Mouse (Mus musculus): ENCODE measurements at regions not wholly inside any gene's neighbourhood (a gene's known extent, or its start where the extent isn't known, plus 50 kb on each side); places are given as distances from the start of the nearest gene placed in this dataset.

DNA sequence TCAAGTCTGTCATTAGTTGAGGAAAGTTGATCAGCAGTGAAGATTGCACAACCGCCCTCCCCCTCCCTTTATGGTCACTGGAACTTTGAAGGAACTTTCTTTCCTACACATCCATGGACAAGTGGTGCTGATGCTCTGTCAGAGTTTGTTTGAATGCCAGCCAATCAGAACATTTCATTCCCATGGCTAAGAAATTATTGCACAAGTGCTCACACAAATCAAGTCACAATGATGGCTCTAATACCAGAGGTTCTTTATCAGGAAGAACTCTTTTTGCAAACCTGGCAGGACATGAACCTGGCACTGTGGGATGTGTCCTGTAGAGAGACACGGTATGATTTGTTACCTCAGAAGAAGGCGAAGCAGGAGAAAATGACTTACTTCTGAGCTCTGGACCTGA, 54.3 kb upstream of the Spry2 start:
- no peak for DNase-seq (ENCODE audit: low spot score in 2 of 2)

DNA sequence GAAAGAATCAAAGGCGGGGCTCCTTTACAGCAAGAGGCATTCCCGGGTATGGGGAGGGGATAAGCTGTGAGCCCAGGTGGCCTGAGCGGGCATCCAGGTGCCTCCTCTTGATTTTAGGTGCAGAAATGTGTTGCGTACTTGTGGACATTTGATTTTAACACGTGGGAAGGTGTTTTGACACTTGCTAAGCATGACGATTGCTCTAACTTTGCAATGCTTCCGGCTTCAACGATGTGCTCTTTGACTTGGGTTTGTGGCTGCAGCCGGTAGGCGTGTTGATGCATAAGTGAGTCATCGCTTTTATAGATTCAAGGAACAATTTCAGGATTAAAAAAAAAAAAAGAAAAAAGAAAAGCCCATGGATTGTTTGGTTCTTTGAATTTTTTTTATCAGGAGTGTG, 58.5 kb upstream of the Spry2 start:
- no peak for DNase-seq (ENCODE audit: low spot score in 2 of 2)

DNA sequence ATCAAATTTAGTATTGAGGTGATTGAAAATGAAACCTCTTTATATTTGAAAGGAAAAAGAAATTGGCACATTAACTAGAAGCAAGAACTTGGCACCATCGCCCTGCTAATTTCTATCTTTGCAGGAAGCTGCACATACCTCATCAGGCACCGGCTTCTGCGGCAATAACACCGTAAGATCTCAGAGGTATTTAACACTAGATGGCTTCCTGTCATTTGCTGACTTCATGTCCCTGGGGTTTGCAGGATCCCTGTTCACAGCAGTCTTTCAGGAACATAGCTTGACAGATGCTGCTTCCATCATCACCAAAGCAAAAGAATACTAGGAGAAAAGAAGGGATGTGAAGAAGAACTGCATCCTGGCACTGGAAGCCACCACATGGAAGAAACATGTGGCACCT, 60.2 kb upstream of the Spry2 start:
- DNase-seq (ENCODE audit: low spot score in 2 of 2), result no peak

DNA sequence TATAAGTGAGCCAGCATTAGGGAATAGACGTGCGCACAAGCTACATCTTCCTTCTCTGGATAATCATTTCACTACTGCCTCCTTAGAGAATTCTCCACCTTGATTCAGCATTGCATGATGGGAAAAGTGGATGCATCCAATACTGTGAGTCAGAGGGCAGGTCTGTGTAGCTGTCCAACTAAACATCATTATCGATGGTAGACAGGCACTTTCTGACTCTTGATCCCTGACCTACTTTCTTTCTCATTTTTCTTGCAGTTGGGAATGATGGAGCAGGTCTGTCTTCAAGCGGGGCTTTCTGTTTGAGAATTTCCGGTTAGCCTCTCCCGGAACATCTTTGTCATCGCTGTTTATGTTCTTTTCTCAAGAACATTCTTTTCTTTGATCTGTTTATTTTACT, 61.4 kb upstream of the Spry2 start:
- no peak for DNase-seq (ENCODE audit: low spot score in 2 of 2)

DNA sequence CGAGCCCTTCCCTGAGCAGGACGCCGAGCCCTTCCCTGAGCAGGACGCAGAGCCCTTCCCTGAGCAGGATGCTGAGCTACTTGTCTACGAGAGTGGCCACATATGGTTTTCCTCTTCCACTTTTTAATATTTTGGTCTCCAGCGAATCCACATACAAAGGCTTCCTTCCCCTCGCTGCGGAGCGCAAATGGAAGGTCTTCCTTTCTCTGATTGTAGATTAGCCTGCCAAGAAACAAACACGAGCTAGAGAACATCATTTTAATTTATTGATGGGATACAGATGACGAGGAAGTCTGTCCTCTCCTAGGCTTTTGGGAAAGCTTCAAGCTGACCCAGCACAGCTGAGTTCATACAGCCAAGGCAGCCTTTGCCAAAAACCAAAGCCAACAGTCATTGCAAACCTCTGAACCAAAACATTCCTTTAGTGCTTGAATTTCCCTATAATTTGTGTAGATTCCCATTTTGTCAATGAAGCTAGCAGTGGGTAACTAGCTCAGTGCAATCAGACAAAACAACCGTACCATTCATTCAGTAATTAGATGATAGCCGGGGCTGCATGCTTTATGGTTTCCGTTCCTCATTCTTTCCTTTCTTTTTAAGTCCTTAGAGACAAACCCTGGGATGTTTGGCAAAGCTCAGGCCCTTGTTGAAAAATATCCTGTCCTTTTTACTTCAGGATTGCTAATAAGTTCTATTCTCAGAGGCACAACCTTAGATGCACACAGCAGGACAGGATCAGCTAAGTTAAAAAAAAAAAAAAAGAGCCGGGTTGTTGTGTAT, 83.1 kb upstream of the Spry2 start:
- DNase-seq (ENCODE audit: low spot score in 2 of 2), result no peak

DNA sequence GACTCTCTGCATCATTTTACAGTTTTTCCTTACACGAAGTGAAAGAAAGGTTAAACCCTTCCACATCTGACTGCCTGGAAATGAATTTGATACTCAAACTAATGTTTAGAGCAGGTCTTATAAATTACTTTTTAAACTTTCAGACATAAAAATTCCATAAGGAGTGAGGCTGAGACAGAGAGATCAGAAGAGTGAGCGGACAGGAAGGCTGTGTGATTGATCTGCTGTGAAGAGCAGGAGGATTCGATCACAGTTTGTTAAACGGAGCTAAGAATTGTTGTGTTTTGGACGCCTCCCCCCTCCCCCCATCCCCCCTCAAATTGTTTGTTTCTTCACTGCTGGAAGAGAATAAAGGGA, 83.7 kb upstream of the Spry2 start:
- DNase-seq (ENCODE audit: low spot score in 2 of 2), result no peak

DNA sequence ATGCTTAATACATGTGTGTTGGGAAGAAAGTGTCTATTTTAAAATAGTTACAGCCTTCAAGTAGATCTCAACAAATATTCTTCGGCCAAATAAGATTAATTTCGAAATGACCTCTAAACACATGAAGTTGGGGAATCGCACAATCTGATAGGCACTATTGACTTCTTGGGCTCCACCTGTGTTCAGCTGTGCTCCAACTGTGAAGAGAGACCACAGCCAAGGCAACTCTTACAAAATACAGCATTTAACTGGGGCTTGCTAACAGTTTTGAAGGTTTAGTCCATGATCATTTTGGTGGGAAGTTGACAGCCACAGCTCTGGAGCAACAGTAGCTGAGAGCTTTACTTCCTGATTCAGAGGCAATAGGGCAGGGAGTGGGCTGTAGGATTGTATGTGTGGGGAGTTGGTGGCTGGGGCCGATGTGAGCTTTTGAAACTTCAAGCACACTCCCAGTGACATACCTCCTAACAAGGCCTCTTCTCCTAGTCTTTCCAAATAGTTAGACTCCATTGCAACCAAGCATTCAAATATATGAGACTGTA, 90.8 kb upstream of the Spry2 start:
- no peak for DNase-seq (ENCODE audit: low spot score in 2 of 2)

DNA sequence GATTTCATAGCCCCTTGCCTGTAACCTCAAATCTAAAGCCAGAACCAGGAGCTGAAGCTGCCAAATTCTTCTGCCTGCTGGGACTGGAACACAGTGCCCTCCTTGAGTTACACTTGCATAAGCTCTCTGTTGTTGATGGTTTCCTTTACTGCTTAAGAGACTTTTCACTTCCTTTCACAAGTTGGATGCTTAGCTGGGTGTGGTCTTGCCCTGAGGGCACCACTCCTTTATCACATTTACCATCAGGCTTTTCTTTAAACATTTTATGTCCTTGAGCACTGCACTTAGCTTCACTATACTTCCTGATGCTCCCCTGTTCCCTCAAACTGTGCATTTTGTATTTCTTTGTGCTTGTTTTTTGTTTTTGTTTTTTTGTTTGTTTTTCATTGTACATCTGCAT, 92.1 kb upstream of the Spry2 start:
- DNase-seq (ENCODE audit: low spot score in 2 of 2), result no peak

DNA sequence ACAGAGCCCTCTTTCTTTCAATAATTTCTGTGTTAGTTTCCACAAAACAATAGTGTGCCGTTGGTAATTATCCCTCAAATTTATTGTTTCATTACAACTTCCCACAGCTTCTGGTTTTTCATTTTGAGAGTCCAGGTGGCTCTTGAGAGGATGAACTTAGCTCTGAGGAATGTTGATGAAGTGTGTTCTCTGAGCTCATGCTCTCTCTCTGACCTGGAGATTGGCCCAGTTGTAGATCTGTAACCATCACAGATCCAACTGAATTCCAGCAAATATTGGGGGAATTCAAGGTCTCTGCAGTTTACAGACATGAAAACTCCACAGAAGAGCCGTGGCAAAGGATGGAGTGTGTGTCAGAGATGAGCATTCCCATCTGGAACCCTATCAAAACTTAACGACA, 96.5 kb upstream of the Spry2 start:
- no peak for DNase-seq (ENCODE audit: low spot score in 2 of 2)

DNA sequence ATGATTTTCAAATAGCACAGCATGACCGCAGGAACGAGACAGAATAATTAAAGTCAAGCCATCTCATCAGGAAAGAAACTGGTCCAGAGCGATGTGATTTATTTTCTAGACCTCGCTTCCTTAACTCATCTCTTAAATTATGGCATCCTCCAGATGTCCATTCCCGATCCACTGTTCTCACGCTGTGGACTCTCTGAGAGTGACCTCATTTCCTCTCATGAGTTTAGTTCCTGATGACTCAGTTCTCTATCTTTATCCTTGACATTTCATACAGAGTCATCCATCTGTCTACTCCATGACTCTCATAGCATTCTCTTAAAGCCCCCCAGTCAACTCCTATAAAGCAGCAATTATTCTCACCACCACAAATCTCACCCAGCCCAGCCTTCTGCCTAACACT, 103.2 kb upstream of the Spry2 start:
- no peak for DNase-seq (ENCODE audit: low spot score in 2 of 2)

DNA sequence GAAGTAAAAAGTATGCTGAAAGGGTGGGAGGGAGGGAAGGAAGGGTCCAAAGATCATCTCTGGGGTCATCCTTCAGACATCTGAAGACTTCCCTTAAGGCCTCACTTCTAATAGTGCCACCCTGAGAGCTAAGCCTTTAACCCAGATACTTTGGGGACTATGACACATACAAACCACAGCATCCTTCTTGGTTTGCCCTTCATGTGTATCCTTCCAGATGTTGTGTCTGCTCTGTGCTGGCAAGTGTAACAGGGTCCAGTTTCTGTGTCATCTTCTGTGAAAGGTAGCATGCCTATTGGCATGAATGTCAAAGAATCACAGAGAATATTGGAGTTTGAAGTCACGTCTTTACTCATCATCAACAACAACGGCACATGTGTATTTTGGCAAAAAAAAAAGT, 98.2 kb upstream of the Trim52 start:
- no peak for DNase-seq (ENCODE audit: low spot score in 2 of 2)

DNA sequence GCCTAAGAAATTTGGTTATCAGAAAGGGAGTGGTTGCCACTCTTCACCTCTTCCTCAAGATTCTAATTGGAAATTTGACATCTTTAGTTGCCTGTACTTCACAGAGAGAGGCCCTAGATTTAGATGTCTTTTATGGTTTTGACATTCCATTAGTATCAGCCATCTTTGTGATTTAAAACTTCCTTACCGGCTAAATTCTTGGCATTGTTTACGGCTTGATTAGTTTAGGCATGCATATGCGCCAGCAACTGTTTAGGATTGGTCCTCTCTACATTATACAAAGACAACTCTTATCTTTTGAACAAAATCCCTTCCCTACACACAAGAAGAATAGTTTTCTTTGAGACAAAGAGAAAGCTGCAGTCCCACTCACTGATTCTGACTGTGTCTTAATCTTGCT, 97.0 kb upstream of the Trim52 start:
- no peak for DNase-seq (ENCODE audit: low spot score in 2 of 2)

DNA sequence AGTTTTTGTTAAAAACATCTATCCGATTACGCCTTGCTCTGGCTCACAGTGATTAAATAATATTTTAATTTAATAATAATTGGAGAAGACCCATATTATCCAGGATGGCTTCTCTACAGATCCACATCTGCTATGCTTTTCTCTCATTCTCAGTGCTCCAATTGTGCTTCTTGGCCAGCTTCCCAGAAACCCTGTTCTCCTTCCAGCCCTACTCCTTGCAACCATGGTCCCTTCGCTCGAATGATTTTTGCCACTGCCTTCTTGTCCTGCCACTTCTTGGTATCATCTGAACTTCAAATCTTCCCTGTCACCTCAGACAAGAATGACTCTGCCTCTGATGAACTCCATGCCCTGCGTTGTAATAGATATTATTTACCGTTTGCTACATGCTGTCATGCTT, 95.0 kb upstream of the Trim52 start:
- DNase-seq (ENCODE audit: low spot score in 2 of 2), result no peak

DNA sequence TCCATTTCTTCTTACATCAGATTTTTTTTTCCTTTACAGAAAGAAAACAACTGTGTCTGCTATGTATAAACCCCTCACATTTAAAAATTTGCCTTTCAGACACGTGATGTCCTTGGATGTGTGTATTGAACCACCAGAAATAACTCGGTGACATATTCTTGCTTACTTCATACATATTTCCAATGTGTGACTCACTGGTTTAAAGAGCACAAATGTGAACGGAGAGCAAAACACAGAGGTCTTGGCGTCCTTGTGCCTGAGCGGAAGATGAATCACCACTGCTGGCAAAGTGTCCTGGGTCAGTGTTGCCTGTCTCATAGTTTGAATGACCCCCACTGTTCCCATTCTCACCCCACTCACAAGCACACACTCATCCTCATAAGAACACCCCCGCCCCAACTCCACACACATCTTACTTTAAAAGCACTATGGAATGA, 94.0 kb upstream of the Trim52 start:
- peak in 1 of 2 experiments; percentile 19 for DNase-seq (ENCODE audit: low spot score in 2 of 2)

DNA sequence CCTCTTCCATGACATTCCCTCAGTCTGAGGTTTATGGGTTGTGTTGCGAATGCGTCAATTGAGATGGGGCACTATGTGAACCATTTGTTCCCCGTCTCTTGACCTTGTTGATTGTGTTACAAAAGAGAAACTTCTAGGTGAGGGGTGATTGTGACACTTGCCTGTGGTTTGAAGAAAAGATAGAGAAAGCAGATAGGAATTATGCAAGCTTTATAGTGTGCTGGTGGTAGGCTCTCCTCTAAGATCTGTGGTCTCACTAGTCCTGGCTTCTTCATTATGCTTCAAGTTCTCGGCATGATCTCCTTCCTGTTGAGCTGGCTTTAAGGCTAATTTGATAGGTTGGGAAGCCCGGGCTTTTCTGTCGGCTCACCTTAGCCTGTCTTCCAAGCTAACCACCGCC, 83.2 kb upstream of the Trim52 start:
- no peak for DNase-seq (ENCODE audit: low spot score in 2 of 2)

DNA sequence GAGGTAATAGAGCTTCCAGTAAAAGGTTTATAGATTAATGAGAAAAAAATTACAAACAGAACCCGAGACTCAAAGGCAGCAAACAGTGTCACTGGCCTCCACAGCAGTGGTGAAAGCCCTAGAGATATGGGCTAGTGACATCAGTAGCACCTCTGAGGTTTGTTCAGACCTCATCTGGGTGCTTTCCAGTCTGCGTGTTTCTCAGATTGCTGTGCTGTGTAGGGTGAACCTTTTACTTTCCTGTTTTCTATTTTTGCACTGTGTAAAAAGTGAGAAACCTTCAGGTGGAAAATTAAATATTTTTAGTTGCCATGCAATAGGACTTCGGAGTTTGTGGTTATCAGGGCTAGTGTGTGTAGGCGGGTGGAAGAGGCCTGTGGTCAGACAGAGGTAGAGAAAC, 79.2 kb upstream of the Trim52 start:
- DNase-seq (ENCODE audit: low spot score in 2 of 2), result no peak

DNA sequence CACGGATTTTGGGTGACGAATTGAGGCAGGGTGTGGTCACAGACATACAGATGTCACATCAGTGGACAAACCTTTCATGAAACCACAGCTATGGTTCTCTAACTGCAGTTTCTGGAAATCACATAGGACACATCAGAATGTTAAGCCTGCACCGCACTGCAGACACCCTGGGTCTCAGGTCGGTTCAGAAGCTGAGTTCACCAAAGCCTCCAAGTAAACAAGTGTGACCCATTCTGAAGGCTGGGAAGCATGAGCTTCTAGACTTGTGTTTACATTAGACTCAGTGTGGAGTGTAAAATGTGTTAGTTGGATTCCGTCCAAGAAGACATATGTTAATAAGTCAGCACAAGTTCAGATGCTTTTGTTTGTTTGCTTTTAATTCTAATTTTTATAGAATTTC, 78.3 kb upstream of the Trim52 start:
- DNase-seq (ENCODE audit: low spot score in 2 of 2), result no peak

DNA sequence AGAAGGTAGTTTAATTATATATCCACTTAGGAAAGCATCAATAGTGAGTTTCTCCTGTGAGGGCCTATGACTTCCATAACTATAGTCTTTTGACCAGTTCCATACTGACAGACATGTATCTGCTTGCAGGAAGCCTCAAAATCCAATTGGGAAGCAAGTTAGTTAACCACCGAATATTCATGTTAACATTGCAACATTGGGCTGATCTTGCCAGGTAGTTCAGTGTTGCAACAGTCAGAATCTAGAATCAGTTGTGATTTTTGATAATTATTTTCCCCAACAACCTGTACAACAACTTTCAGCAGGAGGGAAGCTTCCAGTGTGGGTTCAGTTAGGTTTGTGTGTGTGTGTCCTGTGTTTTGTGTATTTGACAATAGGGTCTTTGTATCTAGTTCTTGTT, 74.9 kb upstream of the Trim52 start:
- no peak for DNase-seq (ENCODE audit: low spot score in 2 of 2)

DNA sequence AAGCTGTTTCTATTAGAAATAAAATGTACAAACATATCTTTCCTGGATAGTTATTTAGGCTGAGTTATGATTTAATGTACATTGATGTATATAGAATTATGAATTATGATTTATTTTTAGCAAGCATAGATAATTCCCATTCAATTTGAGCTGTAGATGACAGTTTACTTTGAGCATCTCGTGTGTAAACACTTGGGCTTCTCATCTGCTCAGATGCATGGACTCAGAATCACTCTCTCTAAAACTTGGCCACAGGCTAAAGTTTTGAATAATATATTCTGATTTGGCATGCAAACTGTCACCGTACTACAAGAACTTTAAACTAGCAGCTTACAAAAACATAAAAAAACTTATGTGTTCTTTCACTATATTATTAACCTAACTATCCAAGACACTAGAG, 72.2 kb upstream of the Trim52 start:
- no peak for DNase-seq (ENCODE audit: low spot score in 2 of 2)

DNA sequence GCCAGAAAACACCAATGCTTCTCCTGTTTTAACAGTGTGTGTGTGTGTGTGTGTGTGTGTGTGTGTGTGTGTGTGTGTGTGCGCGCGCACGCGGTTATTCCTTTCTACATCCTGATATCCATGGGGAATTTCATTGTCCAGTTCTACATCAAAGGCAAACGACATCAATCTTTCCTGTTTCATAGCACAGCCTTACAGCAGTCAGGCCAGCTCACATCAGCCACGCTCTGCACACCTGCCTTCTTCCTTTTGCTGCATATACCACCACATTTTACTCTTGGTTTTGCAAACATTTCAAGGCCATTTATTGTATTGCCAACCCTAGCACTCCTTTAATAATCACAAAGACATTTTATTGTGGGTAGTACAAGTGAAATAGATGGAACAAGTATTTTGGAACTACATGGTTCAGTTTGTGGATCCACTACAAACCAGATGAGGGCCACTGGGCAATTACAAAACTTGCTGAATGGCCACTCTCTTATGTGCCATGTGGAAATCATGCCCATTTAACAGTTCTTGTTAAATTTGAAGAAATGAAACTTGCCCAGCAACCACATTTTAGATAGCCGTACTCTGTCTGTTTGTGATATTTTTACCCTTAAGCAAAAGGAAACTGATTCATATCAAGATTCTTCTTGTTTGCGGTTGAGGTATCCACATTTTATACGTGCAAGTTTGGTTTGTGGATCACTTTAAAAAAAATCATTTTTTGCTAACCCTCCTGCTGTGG, 70.9 kb upstream of the Trim52 start:
- no peak for DNase-seq (ENCODE audit: low spot score in 2 of 2)

DNA sequence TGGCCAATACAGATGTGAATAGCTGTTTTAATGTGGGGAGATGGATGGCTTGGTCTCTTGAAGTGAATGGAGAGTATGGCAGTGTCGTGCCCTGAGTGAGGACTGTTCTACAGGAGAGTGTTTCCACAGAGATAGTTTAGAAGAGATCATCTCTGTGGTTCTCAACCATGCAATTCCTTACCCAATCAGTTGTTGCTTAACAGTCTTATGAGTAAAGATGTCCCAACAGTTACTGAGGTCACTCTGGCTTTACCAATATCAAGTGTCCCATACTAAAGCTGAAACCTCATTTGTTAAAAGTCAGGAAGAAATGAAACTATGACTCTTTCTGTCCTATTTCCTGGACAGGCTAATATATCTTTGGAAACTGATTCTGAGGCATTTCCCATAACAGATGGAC, 61.7 kb upstream of the Trim52 start:
- no peak for DNase-seq (ENCODE audit: low spot score in 2 of 2)

DNA sequence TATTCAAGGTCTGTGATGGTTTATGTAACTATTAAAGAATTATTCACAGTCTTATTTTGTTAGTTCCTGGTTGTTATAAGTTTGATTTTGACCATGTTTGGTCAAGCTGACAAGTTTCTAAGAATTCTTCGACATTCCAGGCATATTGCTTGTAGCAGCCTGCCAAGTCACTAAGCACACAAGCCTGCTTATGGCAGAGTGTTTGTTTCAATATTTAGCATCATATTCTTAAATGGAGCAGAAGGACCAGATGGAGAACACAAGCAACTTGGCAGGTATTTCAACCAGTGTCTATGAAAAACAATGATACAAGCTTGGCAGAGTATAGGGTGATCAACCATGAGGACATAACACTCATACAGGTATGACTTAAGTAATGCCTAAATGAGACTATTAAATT, 55.8 kb upstream of the Trim52 start:
- no peak for DNase-seq (ENCODE audit: low spot score in 2 of 2)
